Mouse (Mus musculus): ENCODE data around the gene Rgmb.

GRCm38 (mm10) chr17:15818372-15818771 lies 12.5 kb downstream of the Rgmb start:
- no peak for TF ChIP-seq TAL1 (IDR thresholded peaks at IDR 0.05; ENCODE audit: low read length)
- TF ChIP-seq GATA1 (IDR thresholded peaks at IDR 0.05; ENCODE audit: low read length), result no peak

Data from erythroblast, embryonic 14.5 days (primary cell).